Mouse (Mus musculus): Measurements from ENCODE around the gene Ank3.

DNA sequence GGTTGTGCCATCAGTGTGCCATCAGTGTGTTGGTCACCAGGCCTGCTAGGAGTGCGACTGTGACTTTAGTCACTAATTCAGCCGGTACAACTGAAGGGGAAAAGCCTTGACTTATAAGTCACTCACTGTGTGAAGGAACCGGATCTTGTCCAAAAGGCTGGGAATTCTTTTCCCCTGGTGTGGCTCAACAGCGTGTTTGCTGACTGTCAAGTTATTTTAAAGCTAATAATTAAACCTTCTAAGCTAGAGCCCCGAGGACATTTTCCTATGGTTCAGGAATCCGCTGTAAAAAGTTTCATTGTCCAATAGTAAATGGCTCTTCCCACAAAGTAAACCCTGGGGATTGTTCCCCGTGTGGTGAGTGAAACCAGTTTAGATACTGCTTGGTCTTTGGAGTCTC lies 529.8 kb downstream of the Ank3 start:
- TF ChIP-seq POLR2A (IDR thresholded peaks at IDR 0.05; ENCODE audit: borderline replicate concordance, control insufficient read depth, low read depth, low read length) = no peak
- no peak for TF ChIP-seq CTCF (IDR thresholded peaks at IDR 0.05; ENCODE audit: control insufficient read depth, insufficient read depth, low read length)
